Mouse (Mus musculus) megakaryocyte, embryonic 14.5 days (primary cell): ENCODE measurements at regions not wholly inside any gene's neighbourhood (a gene's known extent, or its start where the extent isn't known, plus 50 kb on each side); places are given as distances from the start of the nearest gene placed in this dataset.

Experiments
- FLI1 ChIP-seq: IDR thresholded peaks from 2 replicates; pipeline ENCODE4 v1.6.1; 2012; ENCODE audit warnings: low read length, inconsistent platforms, mixed read lengths
- GATA1 ChIP-seq: IDR thresholded peaks from 3 replicates; pipeline ENCODE4 v1.6.1; 2012; ENCODE audit warnings: mixed read lengths, low read length, inconsistent platforms, borderline replicate concordance

- TF ChIP-seq FLI1 (no peak), GATA1 (no peak)
These were observed 167.6 kb downstream of the Prdm2 start for GRCm38 (mm10) chr4:143045245-143045644.
